Comparison of ENCODE assay signal across 30 mouse cellular contexts in genomic region chr2:80286397-80286796, GRCm38 (mm10). TPM values are rescaled to one million over a fixed set of nuclear protein-coding genes. Genes with fewer than 3 reads are reported as not detected.
DNase-seq lines count a peak whose midpoint lies in the region; ATAC-seq lines count a peak whose summit lies in the region.
"Had no signal": no experiment of that assay in that cellular context is flagged by ENCODE, and none has a peak within 500 bp of the region (broad histone marks: within the 10 kb centered on the region; RNA-seq: fewer than 3 reads in every experiment).

No protein-coding gene starts in this region.

- no peaks in the 10 kb centered on the region for H3K36me3 ChIP-seq in forebrain, embryonic 13.5 days (ENCODE audit: poor library complexity, severe bottlenecking)
- no peaks in the 10 kb centered on the region for H3K36me3 ChIP-seq in forebrain, embryonic 12.5 days (replicated peaks)
- H3K36me3 ChIP-seq: embryonic facial prominence, embryonic 15.5 days; G1E; heart, embryonic 10.5 days; intestine, embryonic 15.5 days had no signal

- no peak overlapping the region for H3K27ac ChIP-seq in forebrain, embryonic 13.5 days
- H3K27ac ChIP-seq in forebrain, embryonic 12.5 days, result no peak overlapping the region
- H3K27ac ChIP-seq: embryonic facial prominence, embryonic 15.5 days; gastrocnemius, adult 2 months; heart, embryonic 10.5 days; intestine, embryonic 15.5 days had no signal

- no peaks in the 10 kb centered on the region for H3K27me3 ChIP-seq in forebrain, embryonic 13.5 days
- H3K27me3 ChIP-seq in forebrain, embryonic 12.5 days, result no peaks in the 10 kb centered on the region
- H3K27me3 ChIP-seq: embryonic facial prominence, embryonic 15.5 days; intestine, embryonic 15.5 days had no signal

- H3K4me3 ChIP-seq in forebrain, embryonic 13.5 days, result no peak overlapping the region
- no peak overlapping the region for H3K4me3 ChIP-seq in forebrain, embryonic 12.5 days (replicated peaks)
- H3K4me3 ChIP-seq: embryonic facial prominence, embryonic 15.5 days; erythroblast, embryonic 14.5 days; gastrocnemius, adult 2 months; heart, embryonic 10.5 days; intestine, embryonic 15.5 days had no signal

- 0 out of 2 replicates have a peak, but pooled peaks cover 3% of the 10 kb centered on the region for H3K4me1 ChIP-seq in forebrain, embryonic 13.5 days
- no peaks in the 10 kb centered on the region for H3K4me1 ChIP-seq in forebrain, embryonic 12.5 days
- H3K4me1 ChIP-seq: embryonic facial prominence, embryonic 15.5 days; heart, embryonic 10.5 days; intestine, embryonic 15.5 days had no signal

- H3K9ac ChIP-seq in forebrain, embryonic 13.5 days, result no peak overlapping the region
- no peak overlapping the region for H3K9ac ChIP-seq in forebrain, embryonic 12.5 days
- H3K9ac ChIP-seq: embryonic facial prominence, embryonic 15.5 days; intestine, embryonic 15.5 days had no signal

- ATAC-seq in forebrain, embryonic 13.5 days, result peak; percentile 59
- no peak for ATAC-seq in forebrain, embryonic 12.5 days (ENCODE audit: low FRiP score)
- ATAC-seq: CD4-positive, CD25-positive, alpha-beta regulatory T cell, adult 4 months; intestine, embryonic 15.5 days had no signal

- 62% methylated on average over 4 of the region's 4 CpGs for WGBS in forebrain, embryonic 13.5 days
- WGBS in forebrain, embryonic 12.5 days, result 69% methylated on average over 4 of the region's 4 CpGs

- peak; percentile 46 for DNase-seq in heart, adult 11 months
- DNase-seq in heart, adult 8-10 months (ENCODE audit: low spot score), result no peak
- peak; percentile 56 for DNase-seq in Muller cell, postnatal 12 days (ENCODE audit: inconsistent ontology term)
- peak; percentile 55 for DNase-seq in retina, postnatal 1 day
- DNase-seq in urinary bladder, postnatal 14 days (ENCODE audit: low spot score), result no peak
- DNase-seq: adrenal gland, postnatal 10 days; B cell, adult 2 months; cerebellum, adult 11 months; cerebellum, adult 8-10 months; cerebellum, postnatal 14 days; embryo, embryonic 11 days; gastrocnemius, adult 2 months; gastrocnemius, postnatal 25 days; heart, postnatal 10 days; heart, postnatal 4 days; kidney, adult 18-20 months had no signal

- no peaks in the 10 kb centered on the region for H3K9me3 ChIP-seq in forebrain, embryonic 13.5 days (replicated peaks)
- no peaks in the 10 kb centered on the region for H3K9me3 ChIP-seq in forebrain, embryonic 12.5 days
- H3K9me3 ChIP-seq: embryonic facial prominence, embryonic 15.5 days; G1E; heart, embryonic 10.5 days; intestine, embryonic 15.5 days had no signal

- H3K4me2 ChIP-seq in forebrain, embryonic 13.5 days, result no peak overlapping the region
- no peak overlapping the region for H3K4me2 ChIP-seq in forebrain, embryonic 12.5 days
- H3K4me2 ChIP-seq: embryonic facial prominence, embryonic 15.5 days; intestine, embryonic 15.5 days had no signal

RNA-seq across cellular contexts. Expression of gene Prdx6b, which starts 5.9 kb away (rescaled TPM):
- polyA plus RNA-seq in forebrain, embryonic 13.5 days (2015; fragmentation: Nextera tagmentation; extraction: Ambion mirVana), result not detected in 2 replicates
- not detected in 2 replicates for polyA plus RNA-seq in forebrain, embryonic 12.5 days (2016; fragmentation: Nextera tagmentation; extraction: Ambion mirVana)
- not detected for total RNA-seq in heart, adult 8-10 months (2022)
- total RNA-seq: adrenal gland, postnatal 10 days; adrenal gland, postnatal 4 days; common myeloid progenitor, adult 5-6 weeks; G1E; gastrocnemius, adult 2 months; gastrocnemius, postnatal 25 days; granulocyte monocyte progenitor cell, adult 5-6 weeks; heart, postnatal 10 days; heart, postnatal 4 days had no signal
- polyA plus RNA-seq: CD4-positive, CD25-positive, alpha-beta regulatory T cell, adult 4 months; embryonic facial prominence, embryonic 11.5 days; embryonic facial prominence, embryonic 15.5 days; G1E; heart, embryonic 10.5 days; heart, embryonic 14.5 days; intestine, embryonic 15.5 days; kidney, embryonic 14.5 days had no signal

RNA-seq across cellular contexts. Expression of gene Dnajc10, which starts 28.9 kb away (rescaled TPM):
- 52.8 and 59.6 TPM in 2 replicates for polyA plus RNA-seq in forebrain, embryonic 13.5 days (2015; fragmentation: Nextera tagmentation; extraction: Ambion mirVana)
- 80.4 and 80.8 TPM in 2 replicates for polyA plus RNA-seq in forebrain, embryonic 12.5 days (2016; fragmentation: Nextera tagmentation; extraction: Ambion mirVana)
- 10 to 100 TPM; 33.5 to 36.3 (median 35.4) TPM for total RNA-seq in heart, adult 8-10 months (2022)

Comparison
In these comparisons a context has a peak if more than half of its experiments do, and no peak if none do; other contexts are left out.
1. DNase-seq: peak in heart, adult 11 months (single experiment), Muller cell, postnatal 12 days (single experiment) and retina, postnatal 1 day (single experiment); none in heart, adult 8-10 months (single experiment) and urinary bladder, postnatal 14 days (single experiment).